Mouse (Mus musculus) ovary, adult 18-20 months (tissue): ENCODE data around the gene 1110032F04Rik.
"Not testable (repeated sequence)": the region's sequence is repeated elsewhere in the genome, so short reads cannot be mapped to it uniquely, and the experiment has no call there.

Source experiments
- DNase-seq: peaks from one replicate; pipeline ENCODE4 v3.0.0; 2022; ENCODE audit warnings: low spot score, mixed read lengths

The 1110032F04Rik gene

DNA sequence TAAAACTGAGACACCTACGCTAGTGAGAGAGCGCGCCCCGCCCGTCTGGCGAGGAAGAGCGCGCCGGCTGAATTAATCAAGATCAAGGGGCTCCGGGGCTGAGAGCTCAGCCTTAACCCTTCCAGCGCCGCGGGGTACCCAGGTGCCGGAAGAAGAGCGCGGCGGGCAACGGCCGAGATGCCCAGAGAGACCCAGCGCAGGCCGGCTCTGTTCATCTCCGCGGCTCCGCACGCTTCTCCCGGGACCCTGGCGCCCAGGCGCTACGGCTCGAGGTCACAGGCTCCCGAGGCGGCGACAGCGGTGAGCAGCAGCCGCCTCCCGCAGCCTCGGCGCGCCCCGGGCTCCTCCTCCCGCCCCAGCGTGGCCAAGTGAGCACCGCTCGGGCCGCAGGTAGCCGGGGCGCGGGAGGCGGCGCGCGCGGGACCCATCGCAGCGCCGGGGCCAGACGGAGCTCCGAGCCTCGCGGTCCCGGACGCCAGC lies at the start of gene 1110032F04Rik:
Gene 1110032F04Rik, plus strand, starts transcription at position 376 of the 480 bp plus-strand sequence.
- DNase-seq: no peak

- DNase-seq: no peak
These were observed 48.0 kb upstream of the 1110032F04Rik start for GRCm38 (mm10) chr3:68821406-68821805.

DNA sequence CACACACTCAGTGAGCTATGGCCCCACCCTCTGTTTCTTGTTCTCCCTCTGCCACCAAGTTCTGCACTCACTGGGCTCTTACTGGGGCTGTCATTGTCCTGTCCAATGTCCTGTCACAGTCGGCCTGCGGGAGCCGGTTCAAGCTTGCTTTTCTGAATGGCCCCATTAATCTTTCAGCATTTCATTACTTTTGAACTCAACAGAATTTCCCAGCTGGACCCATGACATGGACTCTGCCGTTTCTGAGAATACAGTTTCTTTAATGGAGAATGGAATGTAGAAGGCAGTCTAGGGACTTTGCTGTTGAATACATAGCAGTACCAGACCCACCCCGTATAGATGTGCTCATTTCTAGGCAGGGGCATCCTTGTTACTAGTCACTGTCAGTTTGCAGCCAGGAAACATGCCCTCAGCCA lies 47.5 kb upstream of the 1110032F04Rik start:
- DNase-seq: no peak

GRCm38 (mm10) chr3:68823876-68824764 lies 45.3 kb upstream of the 1110032F04Rik start:
- no peak for DNase-seq

DNA sequence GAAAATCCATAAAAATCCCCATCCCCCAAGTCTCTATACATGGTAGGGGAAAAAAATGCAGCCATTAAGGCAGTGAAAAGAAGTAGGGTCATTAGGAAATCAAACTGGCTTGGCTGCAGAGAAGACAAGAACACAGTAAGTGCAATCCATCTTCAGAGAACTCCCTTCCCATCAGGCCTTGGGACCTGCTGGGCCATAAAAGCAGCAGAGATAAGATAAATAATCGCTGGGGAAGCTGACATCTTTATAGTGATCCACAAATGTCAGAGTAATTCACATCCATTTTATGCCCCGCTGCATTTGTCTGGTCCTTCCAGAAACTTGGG lies 44.7 kb upstream of the 1110032F04Rik start:
- DNase-seq: no peak

GRCm38 (mm10) chr3:68825151-68825550 lies 44.2 kb upstream of the 1110032F04Rik start:
- DNase-seq: no peak

DNA sequence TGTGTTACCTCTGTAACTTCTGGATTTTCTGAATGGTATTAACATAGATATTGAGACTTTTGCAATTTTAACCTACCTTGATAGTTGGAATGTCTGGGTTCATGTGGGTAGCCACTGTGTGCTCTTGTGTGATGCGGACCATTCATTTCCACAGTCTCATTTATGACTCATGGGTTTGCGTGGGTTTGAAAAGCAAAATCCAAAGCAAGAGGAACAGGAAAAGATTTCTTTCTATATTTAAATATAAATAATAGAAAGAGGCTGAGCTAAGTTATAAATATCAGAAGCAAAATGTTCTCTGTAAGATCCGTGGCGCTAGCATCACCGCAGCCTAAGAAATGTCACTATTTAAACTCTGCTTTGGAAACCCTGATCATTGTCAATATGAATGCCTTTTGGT lies 41.7 kb upstream of the 1110032F04Rik start:
- no peak for DNase-seq

GRCm38 (mm10) chr3:68829944-68830343 lies 39.4 kb upstream of the 1110032F04Rik start:
- DNase-seq: no peak

DNA sequence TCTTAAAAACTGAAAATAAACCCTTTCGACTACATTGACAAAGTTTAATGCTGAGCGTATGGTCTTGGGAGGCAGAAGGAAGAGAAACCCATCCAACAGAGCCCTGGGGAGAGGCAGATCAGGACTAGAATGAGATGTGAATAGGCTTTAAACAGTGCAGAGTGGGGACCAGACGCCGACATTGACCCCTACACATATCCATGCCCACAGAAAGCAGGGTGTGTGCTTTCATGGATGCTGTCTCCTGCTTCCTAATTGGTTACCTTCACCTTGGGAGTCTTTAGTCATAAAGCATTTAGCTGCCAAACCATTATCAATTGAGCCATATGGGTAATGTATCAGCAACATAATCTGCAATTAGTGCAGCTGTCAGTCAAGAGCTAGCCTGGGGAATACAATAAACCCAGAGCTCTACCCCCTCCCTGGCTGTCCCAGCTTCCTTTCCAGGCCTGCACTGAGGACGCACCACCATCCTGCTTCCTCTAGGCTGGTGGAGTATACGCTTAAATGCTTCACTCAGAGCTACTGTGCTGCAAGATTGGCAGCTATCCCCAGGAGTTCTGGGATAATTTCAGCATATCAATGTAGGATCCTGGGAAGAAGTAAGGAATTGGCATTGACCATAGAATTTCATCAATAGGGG lies 32.4 kb upstream of the 1110032F04Rik start:
- DNase-seq: no peak

DNA sequence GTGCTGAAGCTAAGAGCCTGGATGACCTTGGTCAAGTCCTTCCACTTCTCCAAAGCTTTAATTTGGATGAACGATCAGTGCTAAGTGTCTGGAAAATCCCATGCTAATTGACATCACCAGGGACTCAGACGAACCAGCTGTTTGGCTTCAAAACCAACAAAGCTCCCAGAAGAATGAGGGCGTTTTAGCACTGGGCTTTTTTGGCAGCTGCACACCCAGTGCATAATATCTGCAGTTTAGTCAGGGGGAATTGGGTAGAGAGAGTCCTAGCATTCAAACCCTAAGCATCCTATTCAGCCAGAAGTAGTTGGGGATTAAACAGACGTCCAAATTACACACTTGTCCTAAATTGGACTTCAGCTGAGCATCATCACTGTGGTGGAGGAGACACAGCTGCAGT lies 29.2 kb upstream of the 1110032F04Rik start:
- DNase-seq: no peak

GRCm38 (mm10) chr3:68844025-68844424 lies 25.4 kb upstream of the 1110032F04Rik start:
- no peak for DNase-seq

DNA sequence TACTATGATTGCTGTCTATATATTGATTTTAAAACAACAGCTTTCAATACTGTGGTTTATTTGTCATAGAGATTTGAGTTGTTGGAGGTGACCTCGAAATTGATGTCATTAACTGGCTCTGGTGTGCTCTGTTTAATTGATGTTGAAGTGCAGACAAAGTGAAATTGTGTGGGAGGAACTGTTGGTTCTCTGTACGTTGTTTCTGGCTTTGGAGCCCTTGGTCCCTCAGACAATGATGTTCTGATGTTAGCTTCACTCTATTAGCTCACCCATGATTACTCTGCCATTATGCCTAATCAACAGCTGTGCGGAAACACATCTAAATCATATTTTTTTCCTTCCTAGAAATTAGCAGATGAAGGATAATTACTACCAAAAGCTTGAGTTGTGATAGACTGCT lies 21.1 kb upstream of the 1110032F04Rik start:
- DNase-seq: no peak

DNA sequence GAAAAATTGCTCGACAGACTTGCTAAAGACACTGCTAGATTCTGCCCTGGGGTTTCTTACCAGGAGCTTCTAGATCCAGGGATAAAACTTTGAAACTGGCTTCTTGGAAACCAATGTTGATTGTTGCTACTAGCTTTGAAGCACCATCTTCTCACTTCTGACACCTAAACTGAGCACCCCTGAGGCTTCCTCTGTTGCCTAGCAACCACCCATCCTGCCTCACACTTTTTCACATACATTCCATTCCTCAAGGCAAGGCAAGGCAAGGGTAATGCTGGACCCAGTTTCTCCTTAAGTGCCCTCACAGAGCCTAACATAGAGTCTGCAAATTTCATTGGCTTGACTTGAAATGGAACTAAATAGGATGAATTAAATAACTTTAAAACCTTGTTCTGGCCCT lies 17.0 kb upstream of the 1110032F04Rik start:
- DNase-seq: no peak

- no peak for DNase-seq
These were observed 543 bp downstream of the 1110032F04Rik start for GRCm38 (mm10) chr3:68869691-68870567.

DNA sequence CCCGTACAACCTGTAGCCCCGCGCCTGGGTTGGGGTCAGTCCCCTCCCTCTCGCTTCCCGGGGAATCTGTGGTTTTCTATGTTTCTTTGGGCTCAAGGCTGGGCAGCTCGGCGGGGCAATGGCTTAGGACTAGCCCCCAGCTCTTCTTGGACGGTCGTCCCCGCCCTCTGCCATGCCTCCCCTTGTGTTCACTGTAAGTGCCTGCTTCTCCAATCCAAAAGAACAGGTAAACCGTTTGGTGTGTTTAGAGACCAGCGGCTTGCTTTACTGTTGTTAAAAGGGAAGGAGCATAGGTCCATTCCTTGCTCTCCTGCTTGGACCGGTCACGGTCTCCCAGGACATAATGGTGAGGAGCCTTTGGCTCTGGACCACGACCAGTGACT lies 1.2 kb downstream of the 1110032F04Rik start:
- DNase-seq: no peak

DNA sequence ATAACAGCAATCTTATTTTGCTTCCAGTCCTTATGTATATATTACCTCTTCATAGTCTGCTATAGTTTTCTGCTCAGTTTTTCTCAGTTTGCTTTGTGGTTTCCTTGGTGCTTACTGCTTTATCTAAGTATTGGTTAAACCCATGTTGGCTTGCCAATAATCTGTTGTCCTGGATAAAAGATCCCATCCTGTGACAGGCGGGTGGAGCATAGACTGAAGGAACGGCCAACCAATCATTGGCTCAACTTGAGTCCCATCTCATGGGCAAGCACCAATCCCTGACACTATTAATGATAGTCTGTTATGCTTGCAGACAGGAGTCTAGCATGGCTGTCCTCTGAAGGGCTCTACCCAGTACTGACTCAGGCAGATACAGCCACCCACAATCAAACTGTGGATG lies 4.7 kb downstream of the 1110032F04Rik start:
- no peak for DNase-seq

GRCm38 (mm10) chr3:68886845-68887244 lies 17.5 kb downstream of the 1110032F04Rik start:
- DNase-seq: no peak

- no peak for DNase-seq
These were observed 26.0 kb downstream of the 1110032F04Rik start for GRCm38 (mm10) chr3:68895426-68895825.

GRCm38 (mm10) chr3:68897154-68897553 lies 27.8 kb downstream of the 1110032F04Rik start:
- DNase-seq: no peak

DNA sequence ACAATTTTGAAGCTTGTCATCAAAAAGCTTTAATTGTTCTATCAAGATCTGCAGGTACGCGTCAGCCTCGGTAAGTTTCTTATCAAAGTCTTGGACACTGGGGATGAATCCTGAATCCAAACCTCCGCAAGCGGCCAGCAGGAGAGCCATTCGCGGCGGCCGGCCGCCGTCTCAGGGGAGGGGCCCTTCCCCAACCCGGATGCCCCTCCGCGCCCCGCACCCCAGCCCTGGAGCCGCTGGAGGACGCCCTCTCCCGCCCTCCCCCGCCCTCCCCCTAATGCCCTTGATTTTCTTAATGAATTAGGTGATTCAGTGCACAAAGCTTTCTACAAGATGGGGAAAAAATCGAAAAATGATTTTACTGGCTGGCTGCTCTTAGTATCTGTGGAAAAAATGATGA lies 33.2 kb downstream of the 1110032F04Rik start:
- DNase-seq: not testable (repeated sequence)

GRCm38 (mm10) chr3:68904902-68905778 lies 35.8 kb downstream of the 1110032F04Rik start:
- DNase-seq: no peak
